Mouse (Mus musculus) lung, embryonic 14.5 days (tissue): Measurements from ENCODE around the gene Vps51. TPM values are rescaled to one million over a fixed set of nuclear protein-coding genes. Genes with fewer than 3 reads are reported as not detected.

ENCODE experiments used
- ATAC-seq: fragments of 200-750 bp; cut with Nextera tagmentation; 2 replicates; pipeline ENCODE4 v1.8.0; 2017; ENCODE audit warnings: mild to moderate bottlenecking, moderate TSS enrichment, moderate library complexity; ENCODE audit not compliant: insufficient read depth
- DNase-seq: peaks from one replicate; pipeline ENCODE4 v3.0.0-alpha.2; 2015
- H3K27ac ChIP-seq: fragments of 300-500 bp; sonication (generic); 2 replicates; pipeline ENCODE4 v1.5.1; 2014; ENCODE audit warnings: low read depth, mild to moderate bottlenecking, moderate library complexity
- H3K27me3 ChIP-seq: fragments of 300-500 bp; sonication (generic); 2 replicates; pipeline ENCODE4 v1.6.1; 2014; ENCODE audit warnings: low read length, control low read depth; ENCODE audit not compliant: insufficient read depth
- H3K36me3 ChIP-seq: fragments of 300-500 bp; sonication (generic); 2 replicates; pipeline ENCODE4 v1.6.1; 2014; ENCODE audit warnings: control low read depth; ENCODE audit not compliant: insufficient read depth
- H3K4me1 ChIP-seq: fragments of 300-500 bp; sonication (generic); 2 replicates; pipeline ENCODE4 v1.6.1; 2014; ENCODE audit warnings: antibody characterized with exemption, control low read depth; ENCODE audit not compliant: insufficient read depth
- H3K4me2 ChIP-seq: fragments of 300-500 bp; sonication (generic); 2 replicates; pipeline ENCODE4 v1.6.1; 2014; ENCODE audit warnings: mild to moderate bottlenecking
- H3K4me3 ChIP-seq: fragments of 300-500 bp; sonication (generic); 2 replicates; pipeline ENCODE4 v1.5.1; 2014; ENCODE audit warnings: low read depth, low read length
- H3K9ac ChIP-seq: fragments of 300-500 bp; sonication (generic); 2 replicates; pipeline ENCODE4 v1.6.1; 2014
- H3K9me3 ChIP-seq: fragments of 300-500 bp; sonication (generic); 2 replicates; pipeline ENCODE4 v1.6.1; 2016; ENCODE audit warnings: low read depth, low read length, control low read depth
- CTCF ChIP-seq: IDR thresholded peaks from 2 replicates; pipeline ENCODE4 v1.5.1; 2016; ENCODE audit warnings: antibody characterized with exemption, low read depth
- WGBS: fragments of 180-500 bp; shearing (Covaris S2); extraction: QIAGEN DNeasy Blood & Tissue Kit; methylation state at CpG from one replicate; pipeline ENCODE4 v1.1.7; 2014; 5-methylcytosine and 5-hydroxymethylcytosine counted together
- polyA plus RNA-seq: library from polyadenylated mRNA; unstranded; fragments of >200 nt; fragmentation: Nextera tagmentation; extraction: Ambion mirVana; gene quantifications from 2 replicates; pipeline ENCODE4 v1.2.1, GENCODE M21; 2014

Vps51 gene
- polyA plus RNA-seq, 1 experiment from 2014 or later, result 63.2 TPM

- H3K27me3 ChIP-seq, result no peaks in the 10 kb centered on the region
- peak; percentile 98 for DNase-seq
- H3K36me3 ChIP-seq, result peaks cover 36% of the 10 kb centered on the region
- H3K4me2 ChIP-seq, result peak within 1 kb of the TSS; percentile 85
- peaks cover 13% of the 10 kb centered on the region for H3K4me1 ChIP-seq
- H3K27ac ChIP-seq, result peak within 1 kb of the TSS; percentile 99
- no peak for TF ChIP-seq CTCF
- peak within 1 kb of the TSS; percentile 88 for H3K9ac ChIP-seq
- WGBS, result under 1% methylated on average over 71 of the region's 77 CpGs
- H3K4me3 ChIP-seq, result peak within 1 kb of the TSS; percentile 81
- no peaks in the 10 kb centered on the region for H3K9me3 ChIP-seq
- ATAC-seq, result peak; percentile 88
Measured at GRCm38 (mm10) chr19:6117986-6118676, 41.1 kb upstream of the Vps51 start, which contains the start of gene Sac3d1. Gene Sac3d1, minus strand, starts transcription at chr19:6118650.

GRCm38 (mm10) chr19:6117346-6117985 lies 40.4 kb upstream of the Vps51 start:
- Histone ChIP-seq H3K27me3 (no peaks in the 10 kb centered on the region), H3K4me3 (peak overlapping the region; percentile 81), H3K27ac (peak overlapping the region; percentile 99), H3K4me1 (peaks cover 13% of the 10 kb centered on the region), H3K36me3 (peaks cover 40% of the 10 kb centered on the region), H3K9ac (peak overlapping the region; percentile 88), H3K9me3 (no peaks in the 10 kb centered on the region), H3K4me2 (peak overlapping the region; percentile 85)
- DNase-seq, result no peak
- WGBS, result 4% methylated on average over 32 of the region's 32 CpGs
- no peak for ATAC-seq
- no peak for TF ChIP-seq CTCF

- no peak for ATAC-seq
- Histone ChIP-seq H3K4me1 (peaks cover 13% of the 10 kb centered on the region), H3K4me2 (peak overlapping the region; percentile 85), H3K27me3 (no peaks in the 10 kb centered on the region), H3K4me3 (peak overlapping the region; percentile 81), H3K9me3 (no peaks in the 10 kb centered on the region), H3K36me3 (peaks cover 43% of the 10 kb centered on the region), H3K27ac (no peak overlapping the region), H3K9ac (peak overlapping the region; percentile 29)
- WGBS, result 89% methylated on average over 15 of the region's 15 CpGs
- TF ChIP-seq CTCF, result no peak
- DNase-seq, result no peak
Measured at GRCm38 (mm10) chr19:6116113-6116850, 39.3 kb upstream of the Vps51 start.

- no peak for TF ChIP-seq CTCF
- Histone ChIP-seq H3K9ac (no peak overlapping the region), H3K27ac (no peak overlapping the region), H3K4me2 (no peak overlapping the region), H3K4me1 (peaks cover 9% of the 10 kb centered on the region), H3K27me3 (no peaks in the 10 kb centered on the region), H3K4me3 (no peak overlapping the region), H3K9me3 (no peaks in the 10 kb centered on the region), H3K36me3 (peaks cover 40% of the 10 kb centered on the region)
- DNase-seq (no peak), ATAC-seq (no peak)
- 28% methylated on average over 6 of the region's 6 CpGs for WGBS
Measured at GRCm38 (mm10) chr19:6113116-6113515, 36.1 kb upstream of the Vps51 start.

GRCm38 (mm10) chr19:6105586-6105985 lies 28.6 kb upstream of the Vps51 start, which contains the start of gene Naaladl1:
Gene Naaladl1, plus strand, starts transcription at chr19:6105782.
- DNase-seq (no peak), ATAC-seq (no peak)
- Histone ChIP-seq H3K4me2 (no peak within 1 kb of the TSS), H3K36me3 (no peaks in the 10 kb centered on the region), H3K27ac (no peak within 1 kb of the TSS), H3K9ac (no peak within 1 kb of the TSS; the same call in 1 of the 2 replicates), H3K4me1 (no peaks in the 10 kb centered on the region), H3K27me3 (no peaks in the 10 kb centered on the region), H3K9me3 (no peaks in the 10 kb centered on the region), H3K4me3 (no peak within 1 kb of the TSS)
- 81% methylated on average over 7 of the region's 7 CpGs for WGBS
- no peak for TF ChIP-seq CTCF

GRCm38 (mm10) chr19:6104476-6104875 lies 27.4 kb upstream of the Vps51 start:
- WGBS, result 69% methylated on average over 4 of the region's 4 CpGs
- ATAC-seq, result no peak

More at GRCm38 (mm10) chr19:6104476-6104875, 27.4 kb upstream of the Vps51 start:
- no peaks in the 10 kb centered on the region for H3K9me3 ChIP-seq
- no peaks in the 10 kb centered on the region for H3K27me3 ChIP-seq
- TF ChIP-seq CTCF, result no peak
- H3K4me2 ChIP-seq, result no peak overlapping the region
- H3K4me3 ChIP-seq, result no peak overlapping the region
- no peaks in the 10 kb centered on the region for H3K4me1 ChIP-seq
- no peak overlapping the region for H3K27ac ChIP-seq
- no peak for DNase-seq
- no peaks in the 10 kb centered on the region for H3K36me3 ChIP-seq
- H3K9ac ChIP-seq, result no peak overlapping the region; the same call in 1 of the 2 replicates
